Mouse (Mus musculus) adrenal gland, adult 18-20 months (tissue): ENCODE measurements around the gene Vwc2. TPM values are rescaled to one million over a fixed set of nuclear protein-coding genes. Genes with fewer than 3 reads are reported as not detected.

Experiments used
- DNase-seq, 2 experiments: peaks; one replicate each; pipeline ENCODE4 v3.0.0; 2021 to 2022; ENCODE audit warnings: low spot score in 2 of 2
- total RNA-seq, 2 experiments: library from RNA; stranded (reverse); gene quantifications; 1 replicate in 1 of 2; 2 replicates in 1 of 2; pipeline ENCODE4 v1.2.3; 2021

The Vwc2 gene
- total RNA-seq, 2 experiments from 2014 or later: 0.29 to 0.56 TPM

DNA sequence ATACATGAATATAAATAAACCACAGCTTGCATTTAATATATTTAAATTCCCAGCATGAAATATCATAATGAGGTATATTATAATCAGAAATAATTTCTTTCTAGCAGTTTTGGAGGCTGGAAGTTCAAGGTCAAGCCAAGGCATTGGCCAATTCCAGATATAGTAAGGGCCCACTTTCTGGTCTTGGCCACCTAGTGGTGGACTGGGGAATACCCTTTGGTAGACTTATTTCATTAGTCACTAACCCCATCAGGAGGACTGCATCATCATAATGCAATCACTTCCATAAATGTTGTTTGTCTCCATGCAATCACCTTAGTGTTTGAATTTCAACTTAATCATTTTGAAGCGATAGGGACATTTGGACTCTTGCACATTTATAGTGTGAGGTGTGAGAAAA, 125.3 kb downstream of the Vwc2 start:
- DNase-seq: no peak

DNA sequence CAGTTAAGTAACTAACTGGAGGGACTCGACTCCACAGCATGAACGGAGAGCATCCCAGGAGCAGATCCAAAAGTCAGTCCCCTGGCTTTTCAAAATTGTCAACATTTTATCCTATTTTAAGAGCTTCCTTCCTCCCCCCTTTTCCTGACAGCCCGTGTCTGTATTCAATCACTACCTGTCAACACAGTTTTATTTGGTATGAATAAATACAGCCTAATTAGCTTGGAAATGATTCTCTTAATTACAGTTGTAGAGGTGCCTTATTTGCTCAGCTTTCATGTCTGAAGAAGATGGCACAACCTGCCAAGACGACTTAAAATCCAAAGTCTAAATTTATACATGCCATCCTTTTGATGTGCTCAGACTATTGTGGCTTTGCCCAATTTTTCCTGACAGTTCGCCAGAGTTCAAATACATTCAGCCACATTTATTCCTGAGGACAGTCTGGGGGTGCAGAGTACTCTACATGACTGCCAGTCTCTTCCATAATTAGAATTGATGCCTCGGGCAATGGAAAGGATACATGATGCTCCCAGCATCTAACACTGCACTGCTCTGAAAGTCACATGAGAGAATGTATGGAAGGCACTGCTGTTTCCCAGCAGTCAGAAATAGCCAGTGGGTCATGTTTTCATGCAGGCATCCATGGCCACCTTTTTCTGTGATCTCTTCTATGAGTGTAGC, 128.8 kb downstream of the Vwc2 start:
- no peak for DNase-seq

GRCm38 (mm10) chr11:11257348-11257747, 143.3 kb downstream of the Vwc2 start:
- DNase-seq: no peak

DNA sequence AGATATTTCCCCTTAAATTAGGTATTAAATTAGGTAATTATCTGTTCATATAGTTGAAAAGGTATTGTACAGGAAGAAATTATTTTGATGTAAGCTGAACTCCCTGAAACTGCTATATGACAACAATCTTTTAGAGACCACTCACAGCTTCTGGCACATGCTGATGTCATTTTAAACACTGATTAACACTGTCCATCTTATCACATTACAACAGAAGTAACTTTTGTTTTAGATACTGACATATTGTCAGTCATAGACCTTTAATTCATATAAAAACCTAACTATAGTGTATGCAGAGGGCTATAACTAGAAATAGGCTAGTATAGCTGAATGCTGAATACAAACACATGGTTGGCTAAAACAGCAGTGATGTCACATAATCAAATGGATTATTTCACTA, 166.1 kb downstream of the Vwc2 start:
- no peak for DNase-seq

GRCm38 (mm10) chr11:11283512-11283911, 169.5 kb downstream of the Vwc2 start:
- DNase-seq: no peak
